Mouse (Mus musculus) lung, adult 2 months (tissue): Measurements from ENCODE around the gene Itga8. TPM values are rescaled to one million over a fixed set of nuclear protein-coding genes. Genes with fewer than 3 reads are reported as not detected.

Experiments
- DNase-seq: peaks from one replicate; pipeline ENCODE4 v3.0.0; 2022
- H3K4me1 ChIP-seq: fragments of 200-500 bp; 2 replicates; pipeline ENCODE4 v1.6.1; 2011; ENCODE audit warnings: low read length; ENCODE audit not compliant: control insufficient read depth, insufficient read depth
- H3K4me3 ChIP-seq: fragments of 200-500 bp; replicated peaks from 2 replicates; pipeline ENCODE3; 2011; ENCODE audit warnings: low read depth, mild to moderate bottlenecking, control low read depth, low read length; ENCODE audit errors: extremely low read depth
- CTCF ChIP-seq: fragments of 200-500 bp; IDR thresholded peaks from 2 replicates; pipeline ENCODE4 v1.5.1; 2011; ENCODE audit warnings: mild to moderate bottlenecking, low read length, control low read depth; ENCODE audit not compliant: insufficient read depth
- POLR2A ChIP-seq: fragments of 200-500 bp; IDR thresholded peaks from 2 replicates; pipeline ENCODE4 v1.6.1; 2011; ENCODE audit warnings: low read depth, mild to moderate bottlenecking, control low read depth, low read length, borderline replicate concordance; ENCODE audit errors: extremely low read depth
- WGBS: fragments of 180-500 bp; shearing (Covaris S2); methylation state at CpG from one replicate; pipeline ENCODE4 v1.1.7; 2018; 5-methylcytosine and 5-hydroxymethylcytosine counted together
- polyA plus RNA-seq: library from polyadenylated mRNA; depleted of rRNA; stranded (reverse); fragments of >200 nt; gene quantifications from 2 replicates; pipeline ENCODE4 v1.2.3, GENCODE M21; 2012

The Itga8 gene
- polyA plus RNA-seq, 1 experiment = 57.7 TPM

DNA sequence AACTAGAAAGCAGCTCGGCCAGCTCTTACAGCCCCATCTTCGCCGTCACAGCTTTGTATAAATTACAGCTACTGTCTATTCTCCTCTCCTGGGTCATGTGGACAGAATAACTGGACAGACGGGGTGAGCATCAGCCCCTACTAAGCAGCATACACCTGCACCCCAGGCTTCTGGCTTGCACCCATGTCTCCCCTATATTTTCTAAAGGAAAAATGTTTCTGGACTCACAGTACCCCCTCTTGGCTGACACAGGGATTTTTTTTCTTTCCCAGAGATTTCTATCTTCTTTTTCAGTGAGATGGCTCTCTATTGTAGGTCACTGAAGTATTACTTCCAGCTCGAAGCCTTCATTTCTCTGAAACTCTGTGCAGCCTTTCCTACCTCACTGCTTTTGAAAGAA lies 4.4 kb downstream of the Itga8 start:
- H3K4me1 ChIP-seq = peaks cover 3% of the 10 kb centered on the region; the same call in 1 of the 2 replicates
- WGBS = 77% methylated on average over 5 of the region's 5 CpGs

DNA sequence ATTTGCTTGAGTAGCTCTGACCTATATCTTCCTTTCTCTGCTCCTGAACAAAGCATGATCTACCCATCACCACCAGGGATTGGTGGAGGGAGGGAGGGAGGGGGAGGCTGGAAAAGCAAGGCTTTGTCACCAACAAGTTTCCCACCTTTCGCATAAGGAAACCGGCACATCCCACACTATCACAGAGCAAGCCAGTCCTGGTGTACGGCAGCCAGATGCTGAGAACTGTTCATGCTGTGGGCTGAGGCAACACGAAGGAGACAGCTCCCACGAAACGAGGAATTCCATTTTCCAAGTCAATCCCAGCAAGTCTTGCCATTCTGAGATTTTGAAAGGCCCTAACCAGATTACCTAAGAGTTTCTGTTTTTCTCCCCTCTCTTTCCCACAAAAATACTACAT lies 6.6 kb downstream of the Itga8 start:
- TF ChIP-seq POLR2A (no peak), CTCF (no peak)
- 84% methylated on average over 6 of the region's 6 CpGs for WGBS

More for the DNA sequence above, 4.4 kb downstream of the Itga8 start:
- no peak for DNase-seq
- TF ChIP-seq CTCF (no peak), POLR2A (no peak)
- no peak overlapping the region for H3K4me3 ChIP-seq

DNA sequence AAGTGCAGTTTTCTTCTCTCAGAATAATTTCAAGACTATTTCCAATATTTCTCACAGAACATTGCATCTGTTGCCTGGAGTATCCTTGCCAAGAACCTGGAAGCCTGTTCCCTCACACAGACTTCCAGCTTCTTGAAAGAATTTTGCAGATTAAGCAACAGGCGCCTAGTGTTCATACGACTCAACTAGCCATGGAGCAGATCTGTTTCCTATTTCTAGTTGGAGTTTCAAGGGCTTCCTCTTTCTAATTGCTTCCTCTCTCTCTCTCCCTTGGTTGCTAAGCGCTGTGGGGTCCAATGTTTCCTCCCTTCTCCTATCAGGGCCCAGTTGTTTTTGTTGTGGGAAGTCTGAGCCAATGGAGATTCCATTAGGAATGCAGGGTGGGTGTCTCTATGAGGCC lies 7.7 kb downstream of the Itga8 start:
- H3K4me3 ChIP-seq = no peak overlapping the region
- peaks cover 3% of the 10 kb centered on the region; the same call in 1 of the 2 replicates for H3K4me1 ChIP-seq
- no peak for TF ChIP-seq POLR2A
- TF ChIP-seq CTCF = no peak
- no peak for DNase-seq
- WGBS = 34% methylated on average over 3 of the region's 3 CpGs

More for the DNA sequence above, 6.6 kb downstream of the Itga8 start:
- peaks cover 3% of the 10 kb centered on the region; the same call in 1 of the 2 replicates for H3K4me1 ChIP-seq
- no peak overlapping the region for H3K4me3 ChIP-seq
- DNase-seq = no peak

DNA sequence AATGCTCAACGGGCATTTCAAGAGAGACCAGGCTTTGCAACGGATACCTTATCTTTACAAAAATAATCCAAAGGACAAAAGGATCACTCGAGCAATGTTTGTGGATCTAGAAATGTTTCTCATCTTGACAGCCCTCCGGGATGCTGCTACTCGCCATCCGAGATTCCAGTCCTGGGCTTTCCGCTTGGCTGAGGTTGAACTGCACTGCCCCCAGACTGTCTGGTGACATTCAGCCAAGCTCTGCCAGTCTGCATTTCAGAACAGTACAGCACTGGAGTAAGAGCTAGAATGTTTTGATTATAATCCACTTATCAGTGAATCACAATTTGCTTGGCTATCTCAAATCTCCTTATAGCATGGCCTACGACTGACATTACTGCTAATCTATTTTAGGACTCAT lies 8.3 kb downstream of the Itga8 start:
- peaks cover 3% of the 10 kb centered on the region; the same call in 1 of the 2 replicates for H3K4me1 ChIP-seq
- TF ChIP-seq POLR2A (no peak), CTCF (no peak)

DNA sequence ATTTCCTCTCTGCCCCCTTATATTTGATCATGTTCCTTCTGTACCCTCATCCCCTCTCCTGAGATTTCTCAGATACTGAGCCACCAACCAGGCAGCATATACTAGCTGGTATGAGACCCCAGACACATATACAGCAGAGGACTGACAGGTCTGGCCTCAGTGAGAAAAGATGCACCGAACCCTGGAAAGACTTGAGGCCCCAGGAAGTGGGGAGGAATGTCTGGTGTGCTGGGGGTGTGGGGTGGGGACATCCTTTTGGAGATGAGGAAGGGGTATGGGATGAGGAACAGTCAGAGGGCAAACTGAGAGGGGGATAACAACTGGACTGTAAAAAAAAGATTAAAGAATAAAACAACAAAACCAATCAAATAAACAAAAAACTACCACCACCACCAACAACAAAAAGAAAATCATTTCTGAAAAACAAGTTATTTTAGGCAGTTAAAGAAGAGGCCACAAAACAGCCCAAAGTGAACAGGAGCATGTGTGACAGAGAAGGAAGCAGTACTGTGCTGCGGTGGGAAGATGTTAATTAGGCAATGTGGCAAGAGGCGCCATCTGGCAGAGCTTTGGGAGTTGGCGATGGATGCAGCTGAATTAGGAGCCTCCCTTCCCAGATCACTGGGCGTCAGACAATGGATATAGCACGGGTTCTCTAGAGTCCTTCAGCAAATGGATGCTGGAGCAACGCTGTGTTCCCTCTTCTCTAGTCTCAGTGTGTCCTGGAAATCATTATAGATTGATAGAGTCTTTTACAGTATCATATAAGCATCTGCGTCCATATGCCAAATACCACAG lies 9.5 kb downstream of the Itga8 start:
- Histone ChIP-seq H3K4me3 (no peak overlapping the region), H3K4me1 (peaks cover 3% of the 10 kb centered on the region; the same call in 1 of the 2 replicates)
- no peak for DNase-seq
- WGBS = 65% methylated on average over 8 of the region's 8 CpGs
- TF ChIP-seq CTCF (no peak), POLR2A (no peak)

More for the DNA sequence above, 8.3 kb downstream of the Itga8 start:
- no peak overlapping the region for H3K4me3 ChIP-seq
- DNase-seq = no peak
- WGBS = 52% methylated on average over 8 of the region's 8 CpGs

DNA sequence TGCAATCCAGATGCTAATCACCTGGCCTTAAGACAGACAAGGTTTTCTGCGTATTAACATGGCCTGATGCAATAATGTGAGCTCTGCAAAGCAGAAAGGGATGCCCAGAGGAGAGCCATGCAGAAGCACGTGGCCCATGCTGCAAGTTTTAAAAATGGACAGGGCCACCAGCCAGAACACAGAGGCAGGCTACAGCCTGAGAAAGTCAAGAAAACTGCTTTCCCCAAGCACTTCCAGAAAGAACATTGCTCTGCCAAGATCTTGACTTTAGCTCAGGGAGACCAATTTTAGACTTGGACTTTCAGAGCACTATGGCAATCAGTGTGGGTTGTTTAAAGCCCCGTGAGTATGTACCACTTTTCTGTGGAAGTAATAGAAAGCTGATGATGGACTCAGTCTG lies 11.5 kb downstream of the Itga8 start:
- TF ChIP-seq POLR2A = no peak
- TF ChIP-seq CTCF = no peak
- no peak for DNase-seq
- 72% methylated on average over 3 of the region's 3 CpGs for WGBS
- H3K4me1 ChIP-seq = peaks cover 3% of the 10 kb centered on the region; the same call in 1 of the 2 replicates
- H3K4me3 ChIP-seq = no peak overlapping the region

DNA sequence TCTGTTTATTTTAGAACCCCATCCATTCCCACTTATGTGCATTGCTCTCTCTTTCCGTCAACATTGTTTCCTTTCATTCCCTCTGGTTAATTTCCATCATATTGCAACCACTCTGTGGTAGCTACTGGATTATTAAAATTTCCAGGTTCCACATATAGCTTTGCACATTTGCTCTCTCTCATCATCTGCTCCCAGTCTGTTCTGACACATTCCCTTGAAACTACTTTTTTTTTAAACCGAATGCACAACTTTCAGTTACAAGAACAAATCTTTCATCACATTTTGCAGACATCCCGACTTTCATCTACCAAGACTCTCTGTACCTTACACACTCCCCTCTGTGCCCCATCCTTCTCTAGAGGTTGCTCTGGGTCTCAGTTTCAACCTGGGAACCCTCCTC lies 13.9 kb downstream of the Itga8 start:
- no peak for DNase-seq
- Histone ChIP-seq H3K4me3 (no peak overlapping the region), H3K4me1 (no peaks in the 10 kb centered on the region)
- TF ChIP-seq POLR2A (no peak), CTCF (no peak)
- WGBS = 76% methylated on average over 3 of the region's 3 CpGs

DNA sequence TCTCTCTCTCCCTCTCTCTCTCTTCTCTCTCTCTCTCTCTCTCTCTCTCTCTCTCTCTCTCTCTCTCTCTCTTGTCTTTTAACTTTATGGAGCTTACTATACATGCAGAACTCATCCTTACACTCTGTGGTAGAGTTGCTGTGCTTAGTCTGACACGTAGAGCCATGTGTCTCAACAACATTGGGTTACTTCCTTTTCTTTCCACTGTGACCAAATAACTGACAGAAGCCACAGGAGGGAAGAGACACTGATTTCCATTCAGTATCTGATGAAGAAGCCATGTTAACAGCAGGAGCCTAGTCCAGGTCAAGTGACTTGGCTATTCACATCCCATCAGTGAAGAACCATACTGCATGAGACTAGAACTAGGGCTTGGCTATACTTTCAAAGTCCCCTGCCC lies 21.1 kb downstream of the Itga8 start:
- H3K4me1 ChIP-seq = no peaks in the 10 kb centered on the region
- WGBS = 78% methylated on average over 1 of the region's 1 CpGs
- no peak overlapping the region for H3K4me3 ChIP-seq
- TF ChIP-seq CTCF = no peak
- TF ChIP-seq POLR2A = no peak
- DNase-seq = no peak

DNA sequence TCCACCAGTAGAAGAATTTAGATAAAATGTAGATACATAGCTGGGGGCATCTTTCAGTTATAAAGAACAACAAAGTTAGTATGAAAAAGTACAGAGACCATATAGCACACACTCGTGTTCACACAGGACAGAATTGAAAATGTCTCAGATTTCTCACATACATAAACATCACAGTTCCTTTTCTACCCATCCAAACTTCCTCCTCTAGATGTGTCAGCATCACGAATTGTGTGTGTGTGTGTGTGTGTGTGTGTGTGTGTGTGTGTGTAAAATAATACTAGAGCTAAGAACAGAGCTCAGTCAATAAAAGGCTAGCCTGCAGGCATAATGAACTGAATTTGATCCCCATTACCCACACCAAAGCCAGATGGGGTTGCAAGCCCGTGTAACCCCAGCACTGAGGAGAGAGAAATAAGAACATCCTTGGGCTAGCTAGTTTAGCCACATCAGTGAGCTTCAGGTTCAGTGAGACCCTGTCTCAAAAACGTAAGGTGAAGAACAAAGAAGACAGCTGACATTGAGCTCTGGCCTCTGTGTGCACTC lies 22.6 kb downstream of the Itga8 start:
- Histone ChIP-seq H3K4me1 (no peaks in the 10 kb centered on the region), H3K4me3 (no peak overlapping the region)
- no peak for TF ChIP-seq POLR2A
- no peak for DNase-seq
- WGBS = 51% methylated on average over 4 of the region's 4 CpGs

DNA sequence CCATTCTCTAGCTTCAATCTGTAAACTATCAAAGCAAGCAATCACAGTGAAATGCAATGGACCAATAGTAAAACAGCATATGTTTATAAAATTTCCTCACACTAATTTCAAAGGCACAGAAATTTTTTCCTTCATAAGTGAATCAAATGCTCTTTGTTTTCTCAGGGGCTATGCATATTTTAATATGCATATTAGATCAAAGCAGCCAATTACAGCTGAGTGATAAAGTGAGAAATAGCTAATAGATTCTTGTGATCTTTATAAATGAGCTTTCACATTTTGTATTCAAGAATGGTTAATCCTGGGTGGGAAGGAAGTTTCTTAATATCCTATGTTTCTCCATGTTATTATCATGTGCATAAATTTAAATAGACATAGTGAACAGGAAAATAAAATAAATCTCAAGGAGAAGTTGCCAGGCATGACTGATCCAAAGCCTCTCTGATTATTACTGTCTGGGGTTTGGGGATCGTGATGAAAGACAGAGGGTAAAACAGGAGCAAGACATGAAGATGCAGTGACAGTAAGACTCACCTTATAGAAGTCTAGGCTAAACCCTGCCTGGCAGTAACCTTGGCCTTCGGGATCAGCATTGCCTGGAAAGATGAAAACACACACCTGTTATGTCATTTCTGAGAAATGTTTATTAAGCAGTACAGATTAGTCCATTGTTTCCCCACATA lies 44.9 kb downstream of the Itga8 start:
- WGBS = 71% methylated on average over 2 of the region's 2 CpGs
- TF ChIP-seq POLR2A = no peak
- no peak for TF ChIP-seq CTCF
- Histone ChIP-seq H3K4me3 (no peak overlapping the region), H3K4me1 (no peaks in the 10 kb centered on the region)
- no peak for DNase-seq
